Mouse (Mus musculus) kidney, adult 2 months (tissue): Measurements from ENCODE around the gene BC024978. TPM values are rescaled to one million over a fixed set of nuclear protein-coding genes. Genes with fewer than 3 reads are reported as not detected.

Experiments
- DNase-seq: peaks from one replicate; pipeline ENCODE4 v3.0.0; 2021
- H3K27ac ChIP-seq: fragments of 200-500 bp; 2 replicates; pipeline ENCODE4 v1.5.1; 2012; ENCODE audit warnings: low read depth, low read length, control low read depth, inconsistent platforms; ENCODE audit not compliant: insufficient read depth
- H3K27me3 ChIP-seq: fragments of 200-500 bp; replicated peaks from 2 replicates; pipeline ENCODE4 v1.6.1; 2012; ENCODE audit warnings: mild to moderate bottlenecking, moderate library complexity, low read length, inconsistent platforms; ENCODE audit not compliant: control insufficient read depth, insufficient read depth
- H3K36me3 ChIP-seq: fragments of 200-500 bp; 2 replicates; pipeline ENCODE4 v1.6.1; 2012; ENCODE audit warnings: mild to moderate bottlenecking, moderate library complexity, low read length, inconsistent platforms; ENCODE audit not compliant: control insufficient read depth, insufficient read depth
- H3K4me1 ChIP-seq: fragments of 200-500 bp; 2 replicates; pipeline ENCODE4 v1.6.1; 2011; ENCODE audit warnings: low read length; ENCODE audit not compliant: control insufficient read depth, insufficient read depth
- H3K4me3 ChIP-seq: fragments of 200-500 bp; 2 replicates; pipeline ENCODE4 v1.5.1; 2011; ENCODE audit warnings: mild to moderate bottlenecking, low read depth, low read length, control low read depth; ENCODE audit not compliant: insufficient read depth
- CTCF ChIP-seq: fragments of 200-500 bp; conservative IDR thresholded peaks from 2 replicates; pipeline ENCODE4 v1.5.1; 2011; ENCODE audit warnings: low read depth, mild to moderate bottlenecking, control low read depth, low read length, moderate library complexity, mixed read lengths; ENCODE audit not compliant: insufficient read depth, insufficient read length
- POLR2A ChIP-seq: fragments of 200-500 bp; IDR thresholded peaks from one replicate; pipeline ENCODE4 v1.6.1; 2011; ENCODE audit warnings: low read depth, low read length, control low read depth
- WGBS: fragments of 180-500 bp; shearing (Covaris S2); methylation state at CpG from one replicate; pipeline ENCODE4 v1.1.7; 2018; 5-methylcytosine and 5-hydroxymethylcytosine counted together
- polyA plus RNA-seq: library from polyadenylated mRNA; depleted of rRNA; stranded (reverse); fragments of >200 nt; gene quantifications from 2 replicates; pipeline ENCODE4 v1.2.3, GENCODE M21; 2012

Gene BC024978
- polyA plus RNA-seq, 1 experiment = 9.6 TPM

- TF ChIP-seq CTCF (peak; percentile 68), POLR2A (no peak)
- H3K4me1 ChIP-seq = peaks cover 13% of the 10 kb centered on the region
- no peaks in the 10 kb centered on the region for H3K36me3 ChIP-seq
- H3K27me3 ChIP-seq = no peaks in the 10 kb centered on the region
- peak; percentile 100 for DNase-seq
- peak within 1 kb of the TSS; percentile 80 for H3K4me3 ChIP-seq
- under 1% methylated on average over 53 of the region's 53 CpGs for WGBS
- peak within 1 kb of the TSS; percentile 78 for H3K27ac ChIP-seq
Measured at GRCm38 (mm10) chr7:27178324-27179216, 17.0 kb upstream of the BC024978 start, which contains the start of gene Rab4b. Gene Rab4b (minus strand): TSS chr7:27178896.

GRCm38 (mm10) chr7:27179217-27179918 lies 16.2 kb upstream of the BC024978 start:
- WGBS = 44% methylated on average over 16 of the region's 16 CpGs
- peak overlapping the region; percentile 72 for H3K27ac ChIP-seq

GRCm38 (mm10) chr7:27180036-27180435 lies 15.5 kb upstream of the BC024978 start:
- Histone ChIP-seq H3K36me3 (no peaks in the 10 kb centered on the region), H3K27ac (peak overlapping the region; percentile 43), H3K4me3 (no peak overlapping the region), H3K4me1 (peaks cover 13% of the 10 kb centered on the region), H3K27me3 (no peaks in the 10 kb centered on the region)
- WGBS = 24% methylated on average over 5 of the region's 5 CpGs
- no peak for TF ChIP-seq POLR2A
- peak; percentile 94 for DNase-seq

More at GRCm38 (mm10) chr7:27179217-27179918, 16.2 kb upstream of the BC024978 start:
- Histone ChIP-seq H3K4me1 (peaks cover 13% of the 10 kb centered on the region), H3K4me3 (peak overlapping the region; percentile 35), H3K27me3 (no peaks in the 10 kb centered on the region), H3K36me3 (no peaks in the 10 kb centered on the region)
- peak; percentile 20 for DNase-seq
- TF ChIP-seq POLR2A = no peak
- no peak for TF ChIP-seq CTCF

GRCm38 (mm10) chr7:27180837-27181695 lies 14.5 kb upstream of the BC024978 start, which contains the start of the genes Gm21983 and Mia:
Gene Gm21983 (minus strand): TSS chr7:27181086.
Gene Mia (minus strand): TSS chr7:27181157.
- H3K27ac ChIP-seq = peak within 1 kb of the TSS; percentile 43
- H3K4me1 ChIP-seq = peaks cover 13% of the 10 kb centered on the region
- no peak within 1 kb of the TSS for H3K4me3 ChIP-seq
- WGBS = 67% methylated on average over 14 of the region's 14 CpGs
- H3K27me3 ChIP-seq = no peaks in the 10 kb centered on the region
- H3K36me3 ChIP-seq = no peaks in the 10 kb centered on the region; the same call in 1 of the 2 replicates
- no peak for TF ChIP-seq CTCF
- no peak for TF ChIP-seq POLR2A
- DNase-seq = no peak

GRCm38 (mm10) chr7:27182498-27182897 lies 13.1 kb upstream of the BC024978 start:
- Histone ChIP-seq H3K27me3 (no peaks in the 10 kb centered on the region), H3K36me3 (no peaks in the 10 kb centered on the region; the same call in 1 of the 2 replicates), H3K27ac (no peak overlapping the region), H3K4me1 (peaks cover 13% of the 10 kb centered on the region), H3K4me3 (no peak overlapping the region)
- 58% methylated on average over 1 of the region's 1 CpGs for WGBS
- no peak for DNase-seq
- TF ChIP-seq CTCF (no peak), POLR2A (no peak)

- 55% methylated on average over 3 of the region's 3 CpGs for WGBS
- no peak for TF ChIP-seq POLR2A
- TF ChIP-seq CTCF = peak; percentile 80
- no peak for DNase-seq
- Histone ChIP-seq H3K36me3 (peaks cover 3% of the 10 kb centered on the region; the same call in 1 of the 2 replicates), H3K27me3 (no peaks in the 10 kb centered on the region), H3K4me1 (peaks cover 7% of the 10 kb centered on the region), H3K27ac (no peak overlapping the region), H3K4me3 (no peak overlapping the region)
Measured at GRCm38 (mm10) chr7:27184964-27185363, 10.6 kb upstream of the BC024978 start.
